Mouse (Mus musculus) liver, postnatal 0 days (tissue): ENCODE data around the gene Chst15.

ENCODE experiments used
- CTCF ChIP-seq: sonication (generic); IDR thresholded peaks from 2 replicates; pipeline ENCODE4 v1.5.1; 2016; ENCODE audit warnings: antibody characterized with exemption, low read depth
- EP300 ChIP-seq: IDR thresholded peaks from 2 replicates; pipeline ENCODE4 v1.6.1; 2016; ENCODE audit warnings: antibody characterized with exemption, low read depth, mild to moderate bottlenecking

- TF ChIP-seq CTCF (no peak), EP300 (no peak)
Observed at GRCm38 (mm10) chr7:132328648-132329047, 11.6 kb upstream of the Chst15 start.
